25 mouse cellular contexts compared by ENCODE assay signal in genomic region chr6:37542145-37542544, GRCm38 (mm10). TPM values are rescaled to one million over a fixed set of nuclear protein-coding genes. Genes with fewer than 3 reads are reported as not detected.
DNase-seq lines count a peak whose midpoint lies in the region; ATAC-seq and TF ChIP-seq lines count a peak whose summit lies in the region.
"Had no signal": no experiment of that assay in that cellular context is flagged by ENCODE, and none has a peak within 500 bp of the region (broad histone marks: within the 10 kb centered on the region; RNA-seq: fewer than 3 reads in every experiment).

No protein-coding gene starts in this region.

- no peak for ATAC-seq in kidney, embryonic 14.5 days (ENCODE audit: low FRiP score, low TSS enrichment)
- no peak for ATAC-seq in limb, embryonic 11.5 days (ENCODE audit: insufficient number of reproducible peaks, low FRiP score, low TSS enrichment, low read depth)
- no peak for ATAC-seq in liver, postnatal 0 days
- no peak for ATAC-seq in liver, embryonic 11.5 days (replicated peaks; ENCODE audit: low FRiP score)
- ATAC-seq: forebrain, embryonic 14.5 days had no signal

- no peaks in the 10 kb centered on the region for H3K27me3 ChIP-seq in kidney, adult 2 months (replicated peaks; ENCODE audit: control insufficient read depth, insufficient read depth, low read length)
- no peaks in the 10 kb centered on the region for H3K27me3 ChIP-seq in kidney, embryonic 14.5 days (ENCODE audit: control insufficient read depth, insufficient read depth, low read length)
- no peaks in the 10 kb centered on the region for H3K27me3 ChIP-seq in limb, embryonic 11.5 days (ENCODE audit: control insufficient read depth, insufficient read depth, low read length)
- H3K27me3 ChIP-seq in limb, embryonic 10.5 days (ENCODE audit: low read depth, poor library complexity, severe bottlenecking): no peaks in the 10 kb centered on the region
- H3K27me3 ChIP-seq in liver, postnatal 0 days (ENCODE audit: insufficient read depth, low read length): no peaks in the 10 kb centered on the region
- no peaks in the 10 kb centered on the region for H3K27me3 ChIP-seq in liver, embryonic 11.5 days (replicated peaks; ENCODE audit: control insufficient read depth, insufficient read depth, low read length)
- H3K27me3 ChIP-seq: embryonic facial prominence, embryonic 13.5 days; embryonic facial prominence, embryonic 15.5 days; forebrain, embryonic 12.5 days had no signal

- no peak overlapping the region for H3K9ac ChIP-seq in kidney, embryonic 14.5 days (ENCODE audit: low read depth, low read length)
- H3K9ac ChIP-seq in limb, embryonic 11.5 days (ENCODE audit: low read length): no peak overlapping the region
- H3K9ac ChIP-seq in liver, postnatal 0 days (replicated peaks): no peak overlapping the region
- no peak overlapping the region for H3K9ac ChIP-seq in liver, embryonic 11.5 days (ENCODE audit: low read depth, low read length)
- H3K9ac ChIP-seq: embryonic facial prominence, embryonic 13.5 days; embryonic facial prominence, embryonic 15.5 days; forebrain, embryonic 12.5 days had no signal

- DNase-seq in kidney, adult 2 months: peak; percentile 48
- DNase-seq in limb, embryonic 11.5 days (ENCODE audit: low spot score): peak; percentile 5
- DNase-seq in limb, embryonic 10.5 days (ENCODE audit: low spot score): no peak
- DNase-seq in liver, postnatal 0 days: no peak
- no peak for DNase-seq in liver, embryonic 11.5 days (ENCODE audit: low spot score)
- DNase-seq: adrenal gland, adult 2 months; adrenal gland, postnatal 10 days; adrenal gland, postnatal 25 days; cerebellum, adult 11 months; cerebellum, adult 18-20 months; cerebellum, adult 8-10 months; cerebellum, adult 9-11 months; cerebellum, postnatal 14 days; cerebellum, postnatal 36 days; embryo, embryonic 11 days had no signal

- H3K4me2 ChIP-seq in kidney, embryonic 14.5 days (replicated peaks; ENCODE audit: low read depth, low read length): no peak overlapping the region
- H3K4me2 ChIP-seq in limb, embryonic 11.5 days (ENCODE audit: low read depth, severe bottlenecking): no peak overlapping the region
- H3K4me2 ChIP-seq in liver, postnatal 0 days (ENCODE audit: low read depth, low read length): no peak overlapping the region
- H3K4me2 ChIP-seq in liver, embryonic 11.5 days: no peak overlapping the region
- H3K4me2 ChIP-seq: embryonic facial prominence, embryonic 13.5 days; embryonic facial prominence, embryonic 15.5 days; forebrain, embryonic 12.5 days had no signal

- no peak for TF ChIP-seq CTCF in kidney, adult 2 months (conservative IDR thresholded peaks at IDR 0.05; ENCODE audit: insufficient read depth, insufficient read length, low read depth, low read length)
- no peak for TF ChIP-seq CTCF in liver, postnatal 0 days (IDR thresholded peaks at IDR 0.05; ENCODE audit: low read depth)

- peaks cover 18% of the 10 kb centered on the region for H3K4me1 ChIP-seq in kidney, adult 2 months (ENCODE audit: control insufficient read depth, insufficient read depth, low read length)
- no peaks in the 10 kb centered on the region for H3K4me1 ChIP-seq in kidney, embryonic 14.5 days (ENCODE audit: control insufficient read depth, insufficient read depth, low read length)
- H3K4me1 ChIP-seq in limb, embryonic 11.5 days (ENCODE audit: control insufficient read depth, insufficient read depth, low read length): no peaks in the 10 kb centered on the region
- no peaks in the 10 kb centered on the region; the same call in 1 of the 2 replicates for H3K4me1 ChIP-seq in limb, embryonic 10.5 days
- H3K4me1 ChIP-seq in liver, postnatal 0 days (ENCODE audit: insufficient read depth): peaks cover 2% of the 10 kb centered on the region; the same call in 1 of the 2 replicates
- H3K4me1 ChIP-seq in liver, embryonic 11.5 days (replicated peaks; ENCODE audit: control insufficient read depth, insufficient read depth, low read length): no peaks in the 10 kb centered on the region
- H3K4me1 ChIP-seq: embryonic facial prominence, embryonic 13.5 days; embryonic facial prominence, embryonic 15.5 days; forebrain, embryonic 12.5 days had no signal

- TF ChIP-seq EP300 in liver, postnatal 0 days (IDR thresholded peaks at IDR 0.05; ENCODE audit: low read depth): no peak

- no peak for TF ChIP-seq POLR2A in kidney, adult 2 months (IDR thresholded peaks at IDR 0.05; ENCODE audit: low read depth, low read length)

- H3K36me3 ChIP-seq in kidney, adult 2 months (ENCODE audit: control insufficient read depth, insufficient read depth, low read length): no peaks in the 10 kb centered on the region
- H3K36me3 ChIP-seq in kidney, embryonic 14.5 days (ENCODE audit: control insufficient read depth, insufficient read depth, low read length): no peaks in the 10 kb centered on the region
- no peaks in the 10 kb centered on the region for H3K36me3 ChIP-seq in limb, embryonic 11.5 days (ENCODE audit: control insufficient read depth, insufficient read depth, low read length)
- H3K36me3 ChIP-seq in limb, embryonic 10.5 days: no peaks in the 10 kb centered on the region
- no peaks in the 10 kb centered on the region for H3K36me3 ChIP-seq in liver, postnatal 0 days (replicated peaks; ENCODE audit: insufficient read depth, low read length)
- H3K36me3 ChIP-seq in liver, embryonic 11.5 days (ENCODE audit: control insufficient read depth, insufficient read depth, low read length): no peaks in the 10 kb centered on the region
- H3K36me3 ChIP-seq: embryonic facial prominence, embryonic 13.5 days; embryonic facial prominence, embryonic 15.5 days; forebrain, embryonic 10.5 days; forebrain, embryonic 12.5 days had no signal

- H3K9me3 ChIP-seq in kidney, embryonic 14.5 days (ENCODE audit: control insufficient read depth, low read length): no peaks in the 10 kb centered on the region
- H3K9me3 ChIP-seq in limb, embryonic 11.5 days (ENCODE audit: control insufficient read depth, low read length): no peaks in the 10 kb centered on the region
- no peaks in the 10 kb centered on the region for H3K9me3 ChIP-seq in limb, embryonic 10.5 days (replicated peaks)
- H3K9me3 ChIP-seq in liver, postnatal 0 days (ENCODE audit: low read length): no peaks in the 10 kb centered on the region
- no peaks in the 10 kb centered on the region for H3K9me3 ChIP-seq in liver, embryonic 11.5 days (ENCODE audit: control insufficient read depth, low read length)
- H3K9me3 ChIP-seq: embryonic facial prominence, embryonic 13.5 days; embryonic facial prominence, embryonic 15.5 days; forebrain, embryonic 10.5 days; forebrain, embryonic 12.5 days had no signal

- 57% methylated on average over 3 of the region's 3 CpGs for WGBS in kidney, adult 2 months
- 100% methylated on average over 3 of the region's 3 CpGs for WGBS in kidney, embryonic 14.5 days
- WGBS in limb, embryonic 11.5 days: 92% methylated on average over 3 of the region's 3 CpGs
- whole genome bisulfite sequencing in limb, embryonic 10.5 days: 94% methylated on average over 3 of the region's 3 CpGs
- WGBS in liver, postnatal 0 days (ENCODE audit: insufficient replicate concordance): 69% methylated on average over 3 of the region's 3 CpGs
- WGBS in liver, embryonic 11.5 days: 90% methylated on average over 3 of the region's 3 CpGs

- peak overlapping the region; percentile 71 for H3K27ac ChIP-seq in kidney, adult 2 months (ENCODE audit: insufficient read depth, low read depth, low read length)
- no peak overlapping the region for H3K27ac ChIP-seq in kidney, embryonic 14.5 days (ENCODE audit: low read depth, low read length)
- no peak overlapping the region for H3K27ac ChIP-seq in limb, embryonic 11.5 days (replicated peaks; ENCODE audit: low read depth, low read length)
- no peak overlapping the region for H3K27ac ChIP-seq in limb, embryonic 10.5 days
- H3K27ac ChIP-seq in liver, postnatal 0 days (ENCODE audit: low read depth): peak overlapping the region; percentile 67
- H3K27ac ChIP-seq in liver, embryonic 11.5 days (ENCODE audit: low read depth, low read length): no peak overlapping the region
- H3K27ac ChIP-seq: embryonic facial prominence, embryonic 13.5 days; embryonic facial prominence, embryonic 15.5 days; forebrain, embryonic 10.5 days; forebrain, embryonic 12.5 days had no signal

- no peak overlapping the region for H3K4me3 ChIP-seq in kidney, adult 2 months (ENCODE audit: insufficient read depth, low read depth, low read length)
- H3K4me3 ChIP-seq in kidney, embryonic 14.5 days (ENCODE audit: low read length): no peak overlapping the region
- H3K4me3 ChIP-seq in limb, embryonic 11.5 days (ENCODE audit: low read depth, low read length): no peak overlapping the region
- no peak overlapping the region for H3K4me3 ChIP-seq in limb, embryonic 10.5 days
- H3K4me3 ChIP-seq in liver, postnatal 0 days (ENCODE audit: low read depth, low read length): no peak overlapping the region
- no peak overlapping the region for H3K4me3 ChIP-seq in liver, embryonic 11.5 days (ENCODE audit: low read depth, low read length)
- H3K4me3 ChIP-seq: embryonic facial prominence, embryonic 13.5 days; embryonic facial prominence, embryonic 15.5 days; erythroblast, embryonic 14.5 days; forebrain, embryonic 10.5 days; forebrain, embryonic 12.5 days had no signal

RNA-seq across cellular contexts. Expression of gene Akr1d1, which starts 12.2 kb away (rescaled TPM):
- polyA plus RNA-seq in kidney, adult 2 months (2012; rRNA removed): 18.7 and 19.1 TPM in 2 replicates
- polyA plus RNA-seq in kidney, embryonic 14.5 days (2014; fragmentation: Nextera tagmentation; extraction: Ambion mirVana): 0.08 TPM in 1 of 2 replicates, not detected in the other
- not detected in 2 replicates for polyA plus RNA-seq in limb, embryonic 11.5 days (2014; fragmentation: Nextera tagmentation; extraction: Ambion mirVana)
- polyA plus RNA-seq in limb, embryonic 10.5 days (2016; fragmentation: Nextera tagmentation; extraction: Ambion mirVana): not detected in 2 replicates
- polyA plus RNA-seq in liver, postnatal 0 days (2015; fragmentation: Nextera tagmentation; extraction: Ambion mirVana): 74.3 and 79.1 TPM in 2 replicates
- 0.15 and 0.26 TPM in 2 replicates for polyA plus RNA-seq in liver, embryonic 11.5 days (2014; fragmentation: Nextera tagmentation; extraction: Ambion mirVana)
- polyA plus RNA-seq: brain, embryonic 14.5 days; C2C12; embryonic facial prominence, embryonic 11.5 days; embryonic facial prominence, embryonic 13.5 days; erythroblast, embryonic 14.5 days; forebrain, embryonic 10.5 days; forebrain, embryonic 12.5 days; forebrain, embryonic 14.5 days had no signal

Comparison
In these comparisons a context has a peak if more than half of its experiments do, and no peak if none do; other contexts are left out.
1. DNase-seq: peak in kidney, adult 2 months (single experiment) and limb, embryonic 11.5 days (single experiment); none in limb, embryonic 10.5 days (single experiment), liver, postnatal 0 days (single experiment) and liver, embryonic 11.5 days (single experiment).
2. H3K27ac ChIP-seq: peak in kidney, adult 2 months (single experiment) and liver, postnatal 0 days (single experiment); none in kidney, embryonic 14.5 days (single experiment), limb, embryonic 11.5 days (single experiment), limb, embryonic 10.5 days (single experiment) and liver, embryonic 11.5 days (single experiment).
3. RNA of gene Akr1d1, which starts 12.2 kb away (polyA plus RNA-seq): 74.3 to 79.1 TPM in liver, postnatal 0 days and 18.7 to 19.1 TPM in kidney, adult 2 months; 0.15 to 0.26 TPM in liver, embryonic 11.5 days, 0.08 TPM in kidney, embryonic 14.5 days, not detected in limb, embryonic 11.5 days and not detected in limb, embryonic 10.5 days; every median in the first group is over 10 times any median in the second.